Mouse (Mus musculus) heart, embryonic 14.5 days (tissue): ENCODE measurements around the gene Olfr345. TPM values are rescaled to one million over a fixed set of nuclear protein-coding genes. Genes with fewer than 3 reads are reported as not detected.

Experiments
- ATAC-seq: fragments of 200-750 bp; cut with Nextera tagmentation; 2 replicates; pipeline ENCODE4 v1.8.0; 2017; ENCODE audit warnings: low read depth, moderate TSS enrichment; ENCODE audit not compliant: insufficient number of reproducible peaks, insufficient read depth, low FRiP score
- H3K27ac ChIP-seq, 2 experiments: fragments of 200-500 bp in 1 of 2; fragments of 300-500 bp in 1 of 2; sonication (generic) in 1 of 2; replicated peaks in 1 of 2; 2 replicates each; pipeline ENCODE4 v1.5.1; 2012 to 2014; ENCODE audit warnings: low read depth in 2 of 2, low read length in 2 of 2, control low read depth in 1 of 2, mild to moderate bottlenecking in 1 of 2, mixed read lengths in 1 of 2; ENCODE audit not compliant: control insufficient read depth in 1 of 2, insufficient read depth in 1 of 2
- H3K27me3 ChIP-seq: fragments of 300-500 bp; sonication (generic); 2 replicates; pipeline ENCODE4 v1.6.1; 2014; ENCODE audit warnings: mild to moderate bottlenecking, low read length, control low read depth; ENCODE audit not compliant: control insufficient read depth, insufficient read depth
- H3K36me3 ChIP-seq: fragments of 300-500 bp; sonication (generic); 2 replicates; pipeline ENCODE4 v1.6.1; 2014; ENCODE audit warnings: mild to moderate bottlenecking, control low read depth, low read length, mixed read lengths; ENCODE audit not compliant: control insufficient read depth, insufficient read depth
- H3K4me1 ChIP-seq, 2 experiments: fragments of 200-500 bp in 1 of 2; fragments of 300-500 bp in 1 of 2; sonication (generic) in 1 of 2; 2 replicates each; pipeline ENCODE4 v1.6.1; 2012 to 2014; ENCODE audit warnings: low read length in 2 of 2, control low read depth in 1 of 2, mixed read lengths in 1 of 2; ENCODE audit not compliant: control insufficient read depth in 2 of 2, insufficient read depth in 2 of 2
- H3K4me2 ChIP-seq: fragments of 300-500 bp; sonication (generic); 2 replicates; pipeline ENCODE4 v1.6.1; 2014; ENCODE audit warnings: mild to moderate bottlenecking, low read length
- H3K4me3 ChIP-seq, 2 experiments: fragments of 200-500 bp in 1 of 2; fragments of 300-500 bp in 1 of 2; sonication (generic) in 1 of 2; 2 replicates each; pipeline ENCODE4 v1.5.1; 2012 to 2014; ENCODE audit warnings: low read length in 2 of 2, mild to moderate bottlenecking in 2 of 2, control low read depth in 1 of 2, low read depth in 1 of 2, moderate library complexity in 1 of 2; ENCODE audit not compliant: control insufficient read depth in 1 of 2, insufficient read depth in 1 of 2
- H3K9ac ChIP-seq: fragments of 300-500 bp; sonication (generic); 2 replicates; pipeline ENCODE4 v1.6.1; 2014; ENCODE audit warnings: mild to moderate bottlenecking, low read length
- H3K9me3 ChIP-seq: fragments of 300-500 bp; sonication (generic); 2 replicates; pipeline ENCODE4 v1.6.1; 2016; ENCODE audit warnings: low read length, control low read depth; ENCODE audit not compliant: control insufficient read depth
- WGBS: fragments of 180-500 bp; shearing (Covaris S2); extraction: QIAGEN DNeasy Blood & Tissue Kit; methylation state at CpG from one replicate; pipeline ENCODE4 v1.1.7; 2014; 5-methylcytosine and 5-hydroxymethylcytosine counted together
- polyA plus RNA-seq: library from polyadenylated mRNA; unstranded; fragments of >200 nt; fragmentation: Nextera tagmentation; extraction: Ambion mirVana; gene quantifications from 2 replicates; pipeline ENCODE4 v1.2.1, GENCODE M21; 2014

Olfr345 gene
- polyA plus RNA-seq, result not detected in 2 replicates

DNA sequence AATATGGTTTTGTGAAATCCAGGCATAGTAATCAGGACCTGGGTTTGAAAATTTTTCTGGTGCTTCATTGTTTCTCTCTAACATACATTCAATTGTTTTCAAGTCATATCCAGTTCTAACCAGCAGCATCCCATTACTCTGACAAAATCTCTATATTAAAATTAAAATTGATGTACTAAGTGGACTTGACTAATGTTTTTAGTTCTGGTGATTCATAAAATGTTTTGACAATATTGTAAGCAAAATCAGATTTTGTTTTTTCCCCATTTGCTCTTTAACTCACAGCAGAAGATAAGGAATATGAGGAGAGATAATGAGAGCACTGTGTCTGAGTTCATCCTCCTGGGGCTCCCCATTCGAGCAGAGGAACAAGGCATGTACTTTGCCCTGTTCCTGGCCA lies at the start of gene Olfr345:
Olfr345 (plus strand) TSS at position 301 of the 400 bp plus-strand sequence.
- Histone ChIP-seq H3K27me3 (no peaks in the 10 kb centered on the region), H3K36me3 (no peaks in the 10 kb centered on the region), H3K4me3 (no peak within 1 kb of the TSS), H3K9ac (no peak within 1 kb of the TSS), H3K4me1 (no peaks in the 10 kb centered on the region), H3K9me3 (peaks cover 4% of the 10 kb centered on the region; the same call in 1 of the 2 replicates), H3K27ac (no peak within 1 kb of the TSS), H3K4me2 (no peak within 1 kb of the TSS)
- WGBS, result 75% methylated on average over 1 of the region's 1 CpGs
- no peak for ATAC-seq

GRCm38 (mm10) chr2:36685488-36685887 lies 45.6 kb downstream of the Olfr345 start, which contains the start of gene Olfr346:
TSS of gene Olfr346 (plus strand) at chr2:36685788.
- WGBS, result 84% methylated on average over 1 of the region's 1 CpGs
- no peak for ATAC-seq
- H3K36me3 ChIP-seq, result no peaks in the 10 kb centered on the region
- H3K9ac ChIP-seq, result no peak within 1 kb of the TSS
- H3K27me3 ChIP-seq, result no peaks in the 10 kb centered on the region
- no peaks in the 10 kb centered on the region for H3K4me1 ChIP-seq
- H3K27ac ChIP-seq, result no peak within 1 kb of the TSS
- no peak within 1 kb of the TSS for H3K4me3 ChIP-seq
- no peak within 1 kb of the TSS for H3K4me2 ChIP-seq
- 0 out of 2 replicates have a peak, but pooled peaks cover 2% of the 10 kb centered on the region for H3K9me3 ChIP-seq

Other genes starting within 250 kb of the Olfr345 start
- gene Olfr339, start 221.1 kb upstream of the Olfr345 start, polyA plus RNA-seq, result not detected in 2 replicates
- not detected in 2 replicates for gene Olfr340, start 187.5 kb upstream of the Olfr345 start, polyA plus RNA-seq
- not detected in 2 replicates for gene Olfr341, start 157.6 kb upstream of the Olfr345 start, polyA plus RNA-seq
- not detected in 2 replicates for gene Olfr342, start 115.0 kb upstream of the Olfr345 start, polyA plus RNA-seq
- gene Olfr344, start 73.4 kb upstream of the Olfr345 start, polyA plus RNA-seq, result not detected in 2 replicates
- gene Olfr346, start 45.7 kb downstream of the Olfr345 start, polyA plus RNA-seq, result not detected in 2 replicates
- not detected in 2 replicates for gene Olfr347, start 91.9 kb downstream of the Olfr345 start, polyA plus RNA-seq
- not detected in 2 replicates for gene Olfr348, start 144.2 kb downstream of the Olfr345 start, polyA plus RNA-seq
- gene Olfr50, start 150.5 kb downstream of the Olfr345 start, polyA plus RNA-seq, result not detected in 2 replicates
- gene Olfr3, start 177.0 kb downstream of the Olfr345 start, polyA plus RNA-seq, result not detected in 2 replicates
- not detected in 2 replicates for gene Olfr350, start 206.3 kb downstream of the Olfr345 start, polyA plus RNA-seq
- not detected in 2 replicates for gene Olfr351, start 222.6 kb downstream of the Olfr345 start, polyA plus RNA-seq
- not detected in 2 replicates for gene Olfr352, start 228.4 kb downstream of the Olfr345 start, polyA plus RNA-seq